Mouse (Mus musculus): ENCODE measurements around the gene Pbld1.

Pbld1 gene

DNA sequence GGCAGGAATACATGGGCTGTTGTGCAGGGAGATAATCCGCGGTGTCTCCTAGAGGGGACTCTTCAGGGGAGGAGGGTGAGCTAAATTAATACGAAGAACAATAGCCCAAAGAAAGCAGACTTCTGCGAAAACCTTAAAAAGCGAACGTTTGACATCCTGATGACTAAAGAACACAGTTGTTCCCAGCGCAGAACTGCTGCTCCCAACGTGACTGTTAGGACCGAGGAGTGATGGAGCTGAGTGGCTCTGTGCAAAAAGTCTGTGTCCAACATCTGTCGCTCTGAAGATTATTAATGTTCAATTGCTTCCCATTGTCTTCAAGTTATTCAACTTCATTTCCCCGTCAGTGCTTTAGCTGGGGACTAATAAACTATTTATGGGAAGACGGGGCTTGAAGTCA is 38.2 kb downstream of the Pbld1 start:
- DNase-seq, result no peak

GRCm38 (mm10) chr10:63099521-63099920 is 39.6 kb downstream of the Pbld1 start, which contains the start of gene Atoh7:
TSS of gene Atoh7 (plus strand) at chr10:63099651.
- no peak for DNase-seq

DNA sequence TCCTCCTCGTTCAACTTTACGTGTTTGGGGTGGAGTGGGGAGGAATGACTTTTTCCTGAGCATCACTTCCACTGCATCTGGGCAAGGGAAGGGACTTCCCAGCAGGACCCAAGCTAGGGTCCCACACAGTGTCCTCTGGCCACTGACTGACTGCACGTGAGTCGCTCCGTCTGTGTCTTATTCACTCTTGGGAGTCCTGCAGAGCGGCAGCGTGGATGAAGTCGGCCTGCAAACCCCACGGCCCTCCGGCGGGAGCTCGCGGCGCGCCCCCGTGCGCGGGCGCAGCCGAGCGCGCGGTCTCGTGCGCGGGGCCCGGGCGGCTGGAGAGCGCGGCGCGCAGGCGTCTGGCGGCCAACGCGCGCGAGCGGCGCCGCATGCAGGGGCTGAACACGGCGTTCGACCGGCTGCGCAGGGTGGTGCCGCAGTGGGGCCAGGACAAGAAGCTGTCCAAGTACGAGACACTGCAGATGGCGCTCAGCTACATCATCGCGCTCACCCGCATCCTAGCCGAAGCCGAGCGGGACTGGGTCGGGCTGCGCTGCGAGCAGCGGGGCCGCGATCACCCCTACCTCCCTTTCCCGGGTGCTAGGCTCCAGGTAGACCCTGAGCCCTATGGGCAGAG is 40.1 kb downstream of the Pbld1 start:
- DNase-seq, result peak; percentile 61

GRCm38 (mm10) chr10:63100657-63101056 is 40.7 kb downstream of the Pbld1 start:
- DNase-seq, result no peak

GRCm38 (mm10) chr10:63113027-63113604 is 53.2 kb downstream of the Pbld1 start:
- no peak for DNase-seq

DNA sequence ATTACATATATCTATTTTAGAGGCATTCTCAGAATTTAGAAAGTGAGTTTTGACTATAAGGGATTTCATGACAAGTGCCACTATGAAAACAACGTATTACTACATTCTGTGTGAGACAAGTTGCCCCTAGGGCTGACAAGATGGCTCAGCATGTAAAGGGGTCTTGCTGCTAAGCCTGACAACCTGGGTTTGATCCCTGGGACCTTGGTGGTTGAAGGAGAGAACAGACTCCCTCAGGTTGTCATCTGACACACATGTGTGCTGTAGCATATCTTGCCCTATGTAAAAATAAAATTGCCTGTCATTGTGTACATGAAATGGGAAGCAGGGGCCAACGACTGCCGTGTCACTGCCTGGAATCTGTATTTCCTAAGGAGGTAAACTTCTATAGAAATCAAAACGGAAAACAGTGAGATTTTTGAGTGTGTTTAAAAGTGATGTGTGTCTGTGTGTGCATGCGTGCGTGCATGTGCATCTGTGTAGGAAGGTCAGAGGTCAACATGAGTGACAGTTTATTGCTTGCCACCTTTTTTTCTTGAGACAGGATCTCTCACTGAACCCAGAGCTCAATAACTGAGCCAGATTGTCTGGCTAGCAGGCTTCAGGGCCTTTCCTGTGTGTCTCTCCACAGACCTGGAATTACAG is 53.9 kb downstream of the Pbld1 start:
- DNase-seq, result no peak

DNA sequence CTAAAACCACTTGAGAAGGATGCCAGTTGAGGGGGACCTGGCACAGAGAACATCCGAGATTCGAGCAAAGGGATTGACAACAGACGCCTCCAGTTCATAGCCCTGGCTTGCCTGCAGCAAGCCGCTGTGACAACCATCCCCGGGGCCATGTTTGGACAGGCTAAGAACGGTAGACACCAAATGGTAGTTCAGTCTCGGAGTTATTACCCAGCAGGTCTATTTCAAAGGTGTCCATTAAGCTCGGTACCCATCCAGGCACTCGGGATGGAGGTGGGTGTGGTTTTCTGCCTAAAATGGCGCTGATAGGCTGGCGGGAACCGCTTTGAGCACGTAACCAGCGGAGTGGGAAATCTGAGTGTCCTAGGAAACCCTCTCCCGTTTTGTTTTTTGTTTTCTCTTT is 55.9 kb downstream of the Pbld1 start:
- DNase-seq, result no peak

DNA sequence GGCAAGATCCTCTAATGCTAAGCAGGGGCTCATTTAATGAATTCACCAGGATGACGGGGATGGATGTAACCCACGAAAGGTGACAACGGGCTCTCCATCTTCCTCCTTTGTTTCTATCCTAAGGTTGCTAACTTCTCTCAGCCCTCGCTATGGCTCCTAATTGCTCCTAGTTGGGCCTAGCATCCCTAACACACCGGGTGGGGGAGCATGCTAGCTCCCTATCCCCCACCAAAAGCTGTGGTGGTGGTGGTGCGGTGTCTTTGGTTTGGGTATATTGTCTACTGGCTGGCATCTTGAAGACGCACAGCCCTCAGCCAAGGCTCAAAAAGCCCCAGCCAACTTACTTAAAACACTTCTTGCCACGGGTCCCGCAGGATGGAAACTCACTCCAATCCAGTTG is 56.4 kb downstream of the Pbld1 start:
- DNase-seq, result no peak

DNA sequence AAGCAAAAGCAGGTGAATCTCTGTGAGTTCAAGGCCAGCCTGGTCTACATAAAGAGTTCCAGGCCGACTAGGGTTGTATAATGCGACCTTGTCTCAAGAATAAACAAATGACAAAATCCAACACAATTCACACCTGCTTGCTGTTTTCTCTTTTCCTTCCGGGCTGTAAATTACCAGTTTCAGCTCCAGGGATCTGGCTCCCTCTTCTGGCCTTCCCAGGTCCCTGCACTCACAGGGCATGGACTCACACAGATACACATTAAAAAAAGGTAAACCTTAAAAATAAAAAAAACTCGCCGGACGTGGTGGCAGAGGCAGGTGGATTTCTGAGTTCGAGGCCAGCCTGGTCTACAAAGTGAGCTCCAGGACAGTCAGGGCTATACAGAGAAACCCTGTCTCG is 57.6 kb downstream of the Pbld1 start:
- DNase-seq, result no peak

- DNase-seq, result no peak
These were observed 60.0 kb downstream of the Pbld1 start for GRCm38 (mm10) chr10:63119916-63120315.

GRCm38 (mm10) chr10:63121961-63122360 is 62.0 kb downstream of the Pbld1 start:
- DNase-seq, result no peak

- DNase-seq, result peak; percentile 63
These were observed 62.6 kb downstream of the Pbld1 start for GRCm38 (mm10) chr10:63122516-63122915.

DNA sequence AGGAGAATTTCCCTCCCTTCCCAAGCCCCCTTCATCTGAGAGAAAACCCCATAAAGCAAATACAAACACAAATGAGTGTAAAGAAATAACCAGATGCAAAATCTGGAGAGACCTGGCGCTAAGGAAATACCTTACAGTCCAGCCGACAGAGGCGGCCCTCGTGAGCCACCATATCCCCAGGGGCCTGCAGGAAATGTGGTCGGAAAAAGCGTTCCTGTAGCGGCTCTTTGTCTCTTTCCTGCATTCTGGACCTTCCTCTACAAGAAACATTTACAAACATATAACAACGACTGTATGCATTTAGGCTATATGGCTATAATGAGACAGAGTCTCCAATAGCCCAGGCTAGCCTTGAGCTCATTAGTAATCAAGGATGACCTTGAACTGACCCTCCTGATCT is 63.2 kb downstream of the Pbld1 start:
- no peak for DNase-seq

GRCm38 (mm10) chr10:63124016-63124415 is 64.1 kb downstream of the Pbld1 start:
- DNase-seq, result no peak

DNA sequence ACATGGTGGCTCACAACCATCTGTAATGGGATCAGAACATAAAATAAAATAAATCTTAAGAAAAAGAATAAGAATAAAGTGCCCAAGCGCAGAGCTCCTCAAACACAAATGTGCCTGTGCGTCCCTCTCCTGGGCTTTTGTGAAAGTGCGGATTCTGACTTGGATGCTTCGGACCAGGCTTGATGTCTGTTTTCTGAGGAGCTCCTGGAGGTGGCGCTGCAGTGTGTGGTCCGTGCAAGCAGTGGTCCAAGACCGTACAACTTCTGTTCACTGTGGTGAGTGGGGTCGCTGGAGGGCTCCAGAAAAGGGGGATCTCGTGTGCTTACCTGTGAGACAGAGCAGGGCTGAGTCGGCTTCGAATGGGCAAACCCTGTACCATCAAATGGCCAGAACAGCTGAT is 65.4 kb downstream of the Pbld1 start:
- DNase-seq, result no peak

DNA sequence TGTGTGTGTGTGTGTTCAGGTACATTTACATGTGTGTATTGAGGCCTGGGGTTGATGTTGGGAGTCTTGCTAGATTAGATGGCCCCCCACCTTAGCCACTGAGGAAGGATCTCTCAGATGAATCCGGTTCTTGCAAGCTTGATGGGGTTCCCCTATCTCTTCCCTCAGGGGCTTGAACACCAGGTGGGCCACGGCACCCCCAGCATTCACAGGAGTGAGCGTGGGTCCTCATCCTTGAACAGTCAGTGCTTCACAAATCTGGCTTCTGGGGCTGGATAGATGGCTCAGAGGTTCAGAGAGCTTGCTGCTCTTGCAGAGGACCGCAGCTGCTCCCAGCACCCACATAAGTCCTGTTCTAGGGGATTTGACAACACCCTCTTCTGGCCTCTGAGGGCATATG is 66.2 kb downstream of the Pbld1 start:
- DNase-seq, result no peak

GRCm38 (mm10) chr10:63127156-63127555 is 67.2 kb downstream of the Pbld1 start:
- no peak for DNase-seq
